Mouse (Mus musculus): ENCODE data around the gene Gm10192. TPM values are rescaled to one million over a fixed set of nuclear protein-coding genes. Genes with fewer than 3 reads are reported as not detected.

Gene Gm10192
- polyA plus RNA-seq, 1 experiment = not detected

- no peaks in the 10 kb centered on the region for H3K27me3 ChIP-seq (ENCODE audit: control insufficient read depth, insufficient read depth, insufficient read length)
- H3K36me3 ChIP-seq (ENCODE audit: control insufficient read depth, insufficient read depth) = no peaks in the 10 kb centered on the region
- H3K79me2 ChIP-seq (ENCODE audit: control insufficient read depth, insufficient read depth) = no peaks in the 10 kb centered on the region
- H3ac ChIP-seq (ENCODE audit: control insufficient read depth, insufficient read length) = no peak overlapping the region
- no peak for TF ChIP-seq MYOG (IDR thresholded peaks at IDR 0.05; ENCODE audit: control insufficient read depth in 1 of 3, insufficient read depth in 1 of 3, insufficient read length in 2 of 3, low read depth in 2 of 3)
- TF ChIP-seq MYOD1 (IDR thresholded peaks at IDR 0.05; ENCODE audit: control insufficient read depth in 1 of 3, insufficient read length in 2 of 3, low read depth in 2 of 3) = no peak
- TF ChIP-seq TCF12 (IDR thresholded peaks at IDR 0.05; ENCODE audit: insufficient read depth, poor library complexity, severe bottlenecking) = no peak
- no peak for TF ChIP-seq REST (IDR thresholded peaks at IDR 0.05; ENCODE audit: insufficient read depth, insufficient read length)
- TF ChIP-seq USF1 (IDR thresholded peaks at IDR 0.05; ENCODE audit: low read depth) = no peak
- TF ChIP-seq TCF3 (IDR thresholded peaks at IDR 0.05; ENCODE audit: insufficient read length, low read depth) = no peak
- TF ChIP-seq POLR2A (IDR thresholded peaks at IDR 0.05; ENCODE audit: insufficient read length, low read depth) = no peak
- TF ChIP-seq E2F4 (IDR thresholded peaks at IDR 0.05; ENCODE audit: insufficient read depth) = no peak
- no peak for TF ChIP-seq CEBPB (IDR thresholded peaks at IDR 0.05; ENCODE audit: insufficient read depth, poor library complexity, severe bottlenecking)
- TF ChIP-seq MAX (IDR thresholded peaks at IDR 0.05; ENCODE audit: low read depth) = no peak
- TF ChIP-seq SRF (IDR thresholded peaks at IDR 0.05; ENCODE audit: control insufficient read depth, insufficient read length, low read depth) = no peak
- TF ChIP-seq POLR2AphosphoS2 (IDR thresholded peaks at IDR 0.05; ENCODE audit: insufficient read length, low read depth) = no peak
- H3K4me3 ChIP-seq = no peak overlapping the region
- H3K4me2 ChIP-seq (ENCODE audit: low read depth) = no peak overlapping the region
Observed at GRCm38 (mm10) chr4:97193176-97193575, 10.2 kb upstream of the Gm10192 start.

GRCm38 (mm10) chr4:97192601-97193000 lies 9.6 kb upstream of the Gm10192 start:
- no peaks in the 10 kb centered on the region for H3K36me3 ChIP-seq (ENCODE audit: control insufficient read depth, insufficient read depth)
- TF ChIP-seq SRF (IDR thresholded peaks at IDR 0.05; ENCODE audit: control insufficient read depth, insufficient read length, low read depth) (no peak), USF1 (IDR thresholded peaks at IDR 0.05; ENCODE audit: low read depth) (no peak), POLR2AphosphoS2 (IDR thresholded peaks at IDR 0.05; ENCODE audit: insufficient read length, low read depth) (no peak), MYOG (IDR thresholded peaks at IDR 0.05; ENCODE audit: control insufficient read depth in 1 of 3, insufficient read depth in 1 of 3, insufficient read length in 2 of 3, low read depth in 2 of 3) (no peak), TCF3 (IDR thresholded peaks at IDR 0.05; ENCODE audit: insufficient read length, low read depth) (no peak), CEBPB (IDR thresholded peaks at IDR 0.05; ENCODE audit: insufficient read depth, poor library complexity, severe bottlenecking) (no peak), MAX (IDR thresholded peaks at IDR 0.05; ENCODE audit: low read depth) (no peak), POLR2A (IDR thresholded peaks at IDR 0.05; ENCODE audit: insufficient read length, low read depth) (no peak), E2F4 (IDR thresholded peaks at IDR 0.05; ENCODE audit: insufficient read depth) (no peak), REST (IDR thresholded peaks at IDR 0.05; ENCODE audit: insufficient read depth, insufficient read length) (no peak)
- H3K4me2 ChIP-seq (ENCODE audit: low read depth) = no peak overlapping the region
- H3ac ChIP-seq (ENCODE audit: control insufficient read depth, insufficient read length) = no peak overlapping the region
- no peaks in the 10 kb centered on the region for H3K27me3 ChIP-seq (ENCODE audit: control insufficient read depth, insufficient read depth, insufficient read length)
- no peak overlapping the region for H3K4me3 ChIP-seq
- no peaks in the 10 kb centered on the region for H3K79me2 ChIP-seq (ENCODE audit: control insufficient read depth, insufficient read depth)

GRCm38 (mm10) chr4:97180396-97180795 lies 2.6 kb downstream of the Gm10192 start:
- Histone ChIP-seq H3K4me2 (ENCODE audit: low read depth) (no peak overlapping the region), H3K4me3 (no peak overlapping the region), H3K27me3 (ENCODE audit: control insufficient read depth, insufficient read depth, insufficient read length) (no peaks in the 10 kb centered on the region), H3K79me2 (ENCODE audit: control insufficient read depth, insufficient read depth) (no peaks in the 10 kb centered on the region), H3ac (ENCODE audit: control insufficient read depth, insufficient read length) (no peak overlapping the region), H3K36me3 (ENCODE audit: control insufficient read depth, insufficient read depth) (no peaks in the 10 kb centered on the region)
- TF ChIP-seq POLR2AphosphoS2 (IDR thresholded peaks at IDR 0.05; ENCODE audit: insufficient read length, low read depth) = no peak
- no peak for TF ChIP-seq POLR2A (IDR thresholded peaks at IDR 0.05; ENCODE audit: insufficient read length, low read depth)
- no peak for TF ChIP-seq CEBPB (IDR thresholded peaks at IDR 0.05; ENCODE audit: insufficient read depth, poor library complexity, severe bottlenecking)
- no peak for TF ChIP-seq MYOG (IDR thresholded peaks at IDR 0.05; ENCODE audit: control insufficient read depth in 1 of 3, insufficient read depth in 1 of 3, insufficient read length in 2 of 3, low read depth in 2 of 3)
- TF ChIP-seq SRF (IDR thresholded peaks at IDR 0.05; ENCODE audit: control insufficient read depth, insufficient read length, low read depth) = no peak
- no peak for TF ChIP-seq USF1 (IDR thresholded peaks at IDR 0.05; ENCODE audit: low read depth)
- TF ChIP-seq E2F4 (IDR thresholded peaks at IDR 0.05; ENCODE audit: insufficient read depth) = no peak
- no peak for TF ChIP-seq MAX (IDR thresholded peaks at IDR 0.05; ENCODE audit: low read depth)
- no peak for TF ChIP-seq REST (IDR thresholded peaks at IDR 0.05; ENCODE audit: insufficient read depth, insufficient read length)
- no peak for TF ChIP-seq TCF12 (IDR thresholded peaks at IDR 0.05; ENCODE audit: insufficient read depth, poor library complexity, severe bottlenecking)
- TF ChIP-seq TCF3 (IDR thresholded peaks at IDR 0.05; ENCODE audit: insufficient read length, low read depth) = no peak
- TF ChIP-seq MYOD1 (IDR thresholded peaks at IDR 0.05; ENCODE audit: control insufficient read depth in 1 of 3, insufficient read length in 2 of 3, low read depth in 2 of 3) = no peak

- Histone ChIP-seq H3K79me2 (ENCODE audit: control insufficient read depth, insufficient read depth) (no peaks in the 10 kb centered on the region), H3K4me3 (no peak overlapping the region), H3K4me2 (ENCODE audit: low read depth) (no peak overlapping the region), H3K36me3 (ENCODE audit: control insufficient read depth, insufficient read depth) (no peaks in the 10 kb centered on the region), H3K27me3 (ENCODE audit: control insufficient read depth, insufficient read depth, insufficient read length) (no peaks in the 10 kb centered on the region), H3ac (ENCODE audit: control insufficient read depth, insufficient read length) (no peak overlapping the region)
- TF ChIP-seq MYOD1 (IDR thresholded peaks at IDR 0.05; ENCODE audit: control insufficient read depth in 1 of 3, insufficient read length in 2 of 3, low read depth in 2 of 3) = no peak
- no peak for TF ChIP-seq POLR2A (IDR thresholded peaks at IDR 0.05; ENCODE audit: insufficient read length, low read depth)
- no peak for TF ChIP-seq E2F4 (IDR thresholded peaks at IDR 0.05; ENCODE audit: insufficient read depth)
- TF ChIP-seq USF1 (IDR thresholded peaks at IDR 0.05; ENCODE audit: low read depth) = no peak
- no peak for TF ChIP-seq MYOG (IDR thresholded peaks at IDR 0.05; ENCODE audit: control insufficient read depth in 1 of 3, insufficient read depth in 1 of 3, insufficient read length in 2 of 3, low read depth in 2 of 3)
- TF ChIP-seq SRF (IDR thresholded peaks at IDR 0.05; ENCODE audit: control insufficient read depth, insufficient read length, low read depth) = no peak
- no peak for TF ChIP-seq POLR2AphosphoS2 (IDR thresholded peaks at IDR 0.05; ENCODE audit: insufficient read length, low read depth)
- no peak for TF ChIP-seq TCF12 (IDR thresholded peaks at IDR 0.05; ENCODE audit: insufficient read depth, poor library complexity, severe bottlenecking)
- no peak for TF ChIP-seq REST (IDR thresholded peaks at IDR 0.05; ENCODE audit: insufficient read depth, insufficient read length)
- no peak for TF ChIP-seq CEBPB (IDR thresholded peaks at IDR 0.05; ENCODE audit: insufficient read depth, poor library complexity, severe bottlenecking)
- no peak for TF ChIP-seq TCF3 (IDR thresholded peaks at IDR 0.05; ENCODE audit: insufficient read length, low read depth)
- TF ChIP-seq MAX (IDR thresholded peaks at IDR 0.05; ENCODE audit: low read depth) = no peak
Observed at GRCm38 (mm10) chr4:97156841-97157345, 26.1 kb downstream of the Gm10192 start.

Data from myocyte (in vitro differentiated cells).